Mouse (Mus musculus) brain, embryonic 14.5 days (tissue): Measurements from ENCODE around the gene Wdr77. TPM values are rescaled to one million over a fixed set of nuclear protein-coding genes. Genes with fewer than 3 reads are reported as not detected.
"Not testable (repeated sequence)": the region's sequence is repeated elsewhere in the genome, so short reads cannot be mapped to it uniquely, and the experiment has no call there.

Source experiments
- DNase-seq: peaks from one replicate; pipeline ENCODE4 v3.0.0-alpha.2; 2011; ENCODE audit warnings: low read depth
- CTCF ChIP-seq: fragments of 200-500 bp; IDR thresholded peaks from 2 replicates; pipeline ENCODE4 v1.5.1; 2012; ENCODE audit warnings: inconsistent platforms, mild to moderate bottlenecking, moderate library complexity, borderline replicate concordance; ENCODE audit not compliant: insufficient read depth, insufficient read length; ENCODE audit errors: extremely low read depth
- POLR2A ChIP-seq: fragments of 200-500 bp; IDR thresholded peaks from 2 replicates; pipeline ENCODE4 v1.6.1; 2012; ENCODE audit warnings: mild to moderate bottlenecking, inconsistent platforms, borderline replicate concordance; ENCODE audit not compliant: poor library complexity, insufficient read depth, insufficient read length, severe bottlenecking; ENCODE audit errors: extremely low read depth
- polyA plus RNA-seq: library from polyadenylated mRNA; depleted of rRNA; stranded (reverse); fragments of >200 nt; gene quantifications from 2 replicates; pipeline ENCODE4 v1.2.3, GENCODE M21; 2012; rRNA removed

Gene Wdr77
- polyA plus RNA-seq, 1 experiment: 79.6 TPM

DNA sequence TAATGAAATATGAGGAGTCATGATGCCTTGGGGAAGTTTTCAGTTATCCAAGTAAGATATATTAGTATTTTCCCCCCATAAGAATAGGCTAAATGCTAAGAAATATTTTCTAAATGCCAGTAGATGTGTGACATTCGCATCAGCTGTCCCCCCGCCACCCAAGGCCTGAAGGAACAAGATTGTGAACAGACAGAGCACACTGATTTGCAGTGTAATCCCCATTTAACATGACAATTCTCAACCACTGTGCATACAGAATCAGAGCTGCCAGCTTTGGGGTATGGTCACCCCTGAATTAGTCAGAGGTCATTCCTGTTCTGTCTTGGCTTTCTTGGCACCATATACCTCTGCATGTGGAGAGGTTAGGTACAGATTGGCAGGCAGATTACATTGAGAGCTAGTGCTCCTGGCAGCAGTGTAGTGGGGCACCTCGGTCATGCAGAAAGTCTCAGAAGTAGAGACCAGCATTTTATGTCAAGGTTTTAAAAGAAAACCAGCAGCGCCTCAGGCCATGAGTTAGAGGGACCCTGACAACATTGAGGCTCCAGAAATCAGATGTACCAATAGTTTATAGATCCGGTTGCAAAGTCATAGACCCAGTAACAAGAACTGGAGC is 12.8 kb downstream of the Wdr77 start:
- DNase-seq: no peak
- TF ChIP-seq CTCF: no peak
- no peak for TF ChIP-seq POLR2A

DNA sequence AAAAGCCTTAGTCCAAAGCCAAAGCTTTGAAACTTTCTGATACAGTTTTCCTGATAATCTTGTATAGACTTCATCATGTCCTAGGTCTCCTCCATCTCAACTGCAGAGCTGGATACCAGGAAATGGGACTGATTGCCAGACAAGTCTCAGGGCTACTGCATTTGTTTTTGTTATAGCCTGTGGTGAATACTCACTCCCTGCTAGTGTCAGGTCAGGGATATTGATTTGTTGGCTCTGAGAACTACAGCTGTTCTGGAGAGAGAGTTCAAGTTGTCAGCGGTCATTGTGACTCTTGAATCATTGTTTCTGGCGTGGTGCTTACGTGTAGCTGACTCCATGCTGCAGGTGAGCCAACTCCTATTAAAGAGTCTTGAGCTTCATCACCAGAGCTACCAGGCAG is 14.2 kb downstream of the Wdr77 start, which contains the start of gene Ovgp1:
Gene Ovgp1, plus strand, starts transcription at position 301 of the 400 bp plus-strand sequence.
- no peak for DNase-seq
- TF ChIP-seq CTCF (no peak), POLR2A (no peak)

DNA sequence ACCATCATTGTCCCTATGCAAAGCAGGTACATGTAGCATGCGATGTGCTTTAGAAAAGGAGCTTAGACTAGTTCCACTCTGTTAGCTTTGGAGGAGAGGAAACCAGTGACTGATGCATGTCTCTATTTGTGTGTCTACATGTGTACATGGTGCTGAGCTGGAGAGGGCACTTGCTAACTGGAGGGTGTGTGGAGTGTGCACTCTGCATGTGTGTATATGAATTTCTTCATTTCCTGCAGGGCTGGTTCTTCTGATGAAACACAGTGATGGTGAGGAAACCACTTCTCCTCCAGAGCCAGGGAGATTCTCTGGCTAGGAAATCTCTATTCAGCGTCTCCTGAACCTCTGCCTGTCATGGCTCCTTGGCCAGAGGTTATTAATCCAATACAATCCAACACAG is 15.0 kb downstream of the Wdr77 start:
- DNase-seq: no peak
- TF ChIP-seq CTCF: no peak
- TF ChIP-seq POLR2A: no peak

DNA sequence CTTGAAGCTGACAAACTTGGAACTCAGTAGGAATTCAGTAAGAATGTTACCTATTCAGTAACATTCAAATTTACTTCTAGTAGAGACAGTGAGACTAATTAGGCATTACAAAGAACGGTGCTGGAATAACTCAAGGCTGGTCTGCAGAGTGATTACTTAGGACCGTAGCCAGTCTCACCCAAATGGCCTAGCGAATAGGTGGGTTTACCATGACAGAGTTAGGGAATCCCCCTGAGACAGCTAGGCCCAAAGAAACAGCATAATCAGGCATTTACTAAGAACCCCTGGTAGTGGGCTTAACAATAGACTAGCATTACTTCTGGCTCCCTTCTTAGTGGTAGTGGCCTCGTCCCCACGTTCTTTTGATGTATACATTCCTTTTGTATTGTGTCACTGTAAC is 30.4 kb downstream of the Wdr77 start:
- DNase-seq: not testable (repeated sequence)

DNA sequence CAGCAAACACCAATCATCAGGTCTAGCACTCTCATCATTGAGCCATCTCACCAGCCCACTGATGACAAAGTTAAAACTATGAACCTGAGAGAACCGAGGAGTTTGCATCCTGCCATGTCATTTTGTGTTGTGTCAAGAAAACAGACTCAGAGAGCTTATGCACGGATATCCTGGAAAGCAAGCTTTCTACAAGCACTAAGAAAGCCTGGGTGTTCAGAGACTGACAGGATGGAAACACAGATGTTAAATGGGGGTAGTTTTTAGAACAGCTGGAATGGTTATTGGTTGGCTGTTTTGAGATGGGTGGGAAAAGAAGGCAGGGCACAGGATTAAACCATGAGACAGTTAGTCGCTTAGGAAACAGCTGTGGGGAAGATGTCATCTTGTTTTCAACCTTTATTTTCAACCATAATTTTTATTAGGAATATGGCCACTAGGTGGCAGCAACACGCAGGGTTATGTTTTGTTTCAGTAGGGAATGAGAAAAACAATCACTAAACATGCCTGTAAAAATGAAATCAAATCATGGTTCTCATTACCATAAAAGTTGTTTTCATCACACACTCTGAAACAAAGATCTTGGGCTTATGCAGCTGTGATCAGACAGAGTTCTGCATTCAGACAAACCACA is 32.6 kb downstream of the Wdr77 start:
- DNase-seq: peak; percentile 72
- no peak for TF ChIP-seq CTCF
- TF ChIP-seq POLR2A: no peak

DNA sequence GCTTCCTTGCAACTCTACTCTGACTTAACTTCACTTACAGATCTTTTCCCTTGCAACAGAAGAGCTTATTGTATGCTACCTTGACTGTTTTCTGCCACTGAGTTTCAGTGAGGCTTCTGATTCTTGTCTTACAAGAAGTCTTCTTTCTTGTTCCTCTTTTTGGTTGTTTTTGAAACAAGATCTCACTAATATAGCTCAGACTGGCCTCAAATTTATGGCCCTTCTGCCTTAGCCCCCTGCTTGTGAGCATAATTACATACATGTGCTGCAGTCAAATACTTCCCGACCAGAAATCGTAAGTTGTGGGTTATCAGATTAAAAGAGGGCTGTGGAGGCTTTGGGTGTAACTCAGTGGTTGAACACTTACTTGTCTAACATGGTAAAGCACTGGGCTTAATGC is 35.6 kb downstream of the Wdr77 start:
- DNase-seq: no peak
- TF ChIP-seq CTCF (no peak), POLR2A (no peak)

DNA sequence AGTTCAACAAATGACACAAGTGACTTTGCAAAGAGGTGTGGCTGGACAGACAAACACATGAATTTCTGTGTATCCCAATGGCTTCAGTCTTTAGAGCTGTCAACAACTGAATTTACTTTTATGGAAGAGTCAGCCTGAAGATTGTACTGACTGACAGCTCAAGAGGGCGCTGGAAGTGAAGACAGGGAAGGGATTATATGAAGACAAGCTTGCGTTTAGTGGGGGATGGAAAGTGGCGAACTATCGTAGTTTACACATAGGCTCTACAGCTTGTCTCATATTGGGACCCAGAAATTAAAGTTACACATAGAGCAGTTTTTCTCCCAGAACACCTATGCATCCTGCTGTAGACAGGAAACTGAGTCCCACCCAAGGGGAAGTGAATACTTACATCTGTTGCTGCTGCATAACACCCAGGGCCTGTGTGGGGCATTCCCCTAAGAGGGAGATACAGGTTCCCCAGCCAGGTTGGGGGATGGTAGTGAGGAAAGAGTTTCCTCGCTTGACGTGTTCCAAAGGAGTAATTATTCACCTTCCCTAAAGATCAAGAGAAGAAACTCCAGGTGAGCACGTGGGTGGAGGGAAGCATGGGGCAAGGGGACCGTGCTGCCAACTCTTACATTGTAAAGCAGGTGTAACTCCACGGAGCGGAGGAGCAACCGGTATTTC is 41.7 kb downstream of the Wdr77 start:
- peak; percentile 9 for DNase-seq
- TF ChIP-seq POLR2A: no peak
- no peak for TF ChIP-seq CTCF

DNA sequence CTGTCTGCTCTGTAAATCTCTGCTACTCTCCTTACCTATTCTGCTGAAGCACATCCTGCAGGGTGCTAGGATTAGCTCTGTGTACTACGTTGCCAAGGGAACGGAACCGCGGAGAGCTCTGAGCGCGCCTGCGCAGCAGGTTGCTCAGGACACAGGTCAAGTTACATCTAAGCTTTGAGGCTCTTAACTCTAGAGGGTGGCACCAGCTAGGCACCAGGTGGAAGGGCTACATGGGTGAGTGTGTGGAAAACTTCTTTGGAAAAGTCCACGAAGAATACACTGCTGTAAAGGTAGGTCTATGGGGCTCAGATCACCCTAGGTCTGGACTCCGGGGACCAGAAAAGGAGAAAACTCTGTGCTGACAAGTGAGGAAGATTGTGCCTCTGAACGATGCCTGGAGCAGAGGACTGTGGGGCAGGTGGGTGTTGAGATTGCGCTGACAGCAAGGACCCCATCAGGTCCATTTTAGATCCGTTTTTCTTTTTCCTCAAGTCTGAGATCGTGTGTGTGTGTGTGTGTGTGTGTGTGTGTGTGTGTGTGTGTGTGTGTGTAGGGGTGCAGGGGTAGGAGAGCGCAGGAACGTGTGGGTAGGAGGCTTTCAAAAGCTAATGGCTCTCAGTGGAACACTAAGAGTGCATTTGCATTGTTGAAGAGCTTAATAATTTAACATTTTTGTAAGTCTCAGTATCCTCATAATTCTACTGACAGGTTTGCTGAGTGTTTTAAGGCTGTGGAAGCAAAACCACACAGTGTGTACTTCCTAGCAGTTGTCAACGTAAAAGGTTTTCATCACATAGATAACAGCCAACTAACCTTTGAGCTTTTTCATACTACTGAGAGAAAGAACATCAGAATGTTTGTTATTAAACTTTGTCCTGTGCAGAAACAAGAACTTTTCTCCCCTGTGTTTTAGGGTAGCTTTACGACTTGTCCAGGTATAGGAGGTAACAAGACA is 42.5 kb downstream of the Wdr77 start:
- DNase-seq: peak; percentile 83

DNA sequence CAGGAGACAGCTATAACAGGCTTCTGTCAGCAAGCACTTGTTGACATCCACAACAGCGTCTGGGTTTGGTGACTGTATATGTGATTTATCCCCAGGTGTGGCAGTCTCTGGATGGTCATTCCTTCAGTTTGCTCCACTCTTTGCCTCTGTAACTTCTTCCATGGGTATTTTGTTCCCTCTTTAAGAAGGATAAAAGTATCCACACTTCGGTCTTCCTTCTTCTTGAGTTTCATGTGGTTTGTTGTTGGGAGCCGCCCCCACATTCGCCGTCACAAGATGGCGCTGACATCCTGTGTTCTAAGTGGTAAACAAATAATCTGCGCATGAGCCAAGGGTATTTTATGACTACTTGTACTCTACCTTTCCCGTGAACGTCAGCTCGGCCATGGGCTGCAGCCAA is 44.2 kb downstream of the Wdr77 start:
- DNase-seq: not testable (repeated sequence)

More for the DNA sequence above, 42.5 kb downstream of the Wdr77 start:
- TF ChIP-seq CTCF (no peak), POLR2A (no peak)

DNA sequence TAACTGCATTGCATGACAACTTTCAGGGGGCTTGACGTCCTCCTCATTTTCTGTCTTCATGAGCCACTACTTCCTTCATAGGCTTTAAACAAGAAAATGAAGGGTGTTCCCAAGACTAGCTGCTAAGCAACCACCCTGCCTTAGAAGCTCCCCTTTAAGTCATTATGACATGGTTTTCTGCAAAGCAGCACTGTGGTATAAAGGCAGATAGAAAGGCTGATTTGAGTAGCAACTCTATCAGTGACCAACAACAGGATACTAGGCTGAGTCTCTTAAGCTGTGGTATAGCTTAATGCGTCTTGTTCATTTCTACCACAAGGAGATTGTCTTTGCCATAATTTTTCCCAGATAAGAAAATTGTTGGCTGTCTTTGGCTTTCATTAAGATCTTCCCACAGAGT is 55.4 kb downstream of the Wdr77 start, which contains the start of gene Pifo:
Gene Pifo, minus strand, starts transcription at position 101 of the 400 bp plus-strand sequence.
- no peak for DNase-seq
- TF ChIP-seq POLR2A (no peak), CTCF (no peak)

Other genes starting within 250 kb of the Wdr77 start
- 29.6 and 32.7 TPM in 2 replicates for gene Rap1a, start 158.0 kb upstream of the Wdr77 start, polyA plus RNA-seq
- gene Adora3, start 88.5 kb upstream of the Wdr77 start, polyA plus RNA-seq: 0.16 and 0.25 TPM in 2 replicates
- 0.11 TPM in 2 replicates for gene Tmigd3, start 88.5 kb upstream of the Wdr77 start, polyA plus RNA-seq
- 0.34 and 0.68 TPM in 2 replicates for gene I830077J02Rik, start 26.7 kb upstream of the Wdr77 start, polyA plus RNA-seq
- 237 and 266 TPM in 2 replicates for gene Atp5f1, start 730 bp downstream of the Wdr77 start, polyA plus RNA-seq
- gene Ovgp1, start 14.3 kb downstream of the Wdr77 start, polyA plus RNA-seq: 11.6 and 13.6 TPM in 2 replicates
- gene Pifo, start 55.3 kb downstream of the Wdr77 start, polyA plus RNA-seq: 4.0 and 4.6 TPM in 2 replicates
- gene Chil5, start 73.4 kb downstream of the Wdr77 start, polyA plus RNA-seq: not detected in 2 replicates
- 1.5 and 1.6 TPM in 2 replicates for gene Chia1, start 153.9 kb downstream of the Wdr77 start, polyA plus RNA-seq
- 0.05 TPM in 1 of 2 replicates, not detected in the other for gene Chil3, start 208.2 kb downstream of the Wdr77 start, polyA plus RNA-seq